Mouse (Mus musculus) kidney, embryonic 15.5 days (tissue): ENCODE measurements around the gene Cntnap1. TPM values are rescaled to one million over a fixed set of nuclear protein-coding genes. Genes with fewer than 3 reads are reported as not detected.

ENCODE experiments used
- ATAC-seq: fragments of 200-750 bp; cut with Nextera tagmentation; replicated peaks from 2 replicates; pipeline ENCODE4 v1.8.0; 2017; ENCODE audit warnings: moderate TSS enrichment; ENCODE audit not compliant: low FRiP score
- H3K27ac ChIP-seq: fragments of 300-500 bp; sonication (generic); 2 replicates; pipeline ENCODE4 v1.5.1; 2015; ENCODE audit warnings: mild to moderate bottlenecking, inconsistent platforms
- H3K27me3 ChIP-seq: fragments of 300-500 bp; sonication (generic); 2 replicates; pipeline ENCODE4 v1.6.1; 2015; ENCODE audit warnings: inconsistent platforms
- H3K36me3 ChIP-seq: fragments of 300-500 bp; sonication (generic); 2 replicates; pipeline ENCODE4 v1.6.1; 2015; ENCODE audit warnings: inconsistent platforms
- H3K4me1 ChIP-seq: fragments of 300-500 bp; sonication (generic); 2 replicates; pipeline ENCODE4 v1.6.1; 2015; ENCODE audit warnings: inconsistent platforms
- H3K4me2 ChIP-seq: fragments of 300-500 bp; sonication (generic); 2 replicates; pipeline ENCODE4 v1.6.1; 2015; ENCODE audit warnings: moderate library complexity, mild to moderate bottlenecking, inconsistent platforms
- H3K4me3 ChIP-seq: fragments of 300-500 bp; sonication (generic); replicated peaks from 2 replicates; pipeline ENCODE4 v1.5.1; 2015; ENCODE audit warnings: mild to moderate bottlenecking, inconsistent platforms
- H3K9ac ChIP-seq: fragments of 300-500 bp; sonication (generic); 2 replicates; pipeline ENCODE4 v1.6.1; 2015; ENCODE audit warnings: mild to moderate bottlenecking, inconsistent platforms
- H3K9me3 ChIP-seq: fragments of 300-500 bp; sonication (generic); replicated peaks from 2 replicates; pipeline ENCODE4 v1.6.1; 2016; ENCODE audit warnings: inconsistent platforms
- WGBS: fragments of 180-500 bp; shearing (Covaris S2); methylation state at CpG from one replicate; pipeline ENCODE4 v1.1.7; 2015; ENCODE audit warnings: mixed read lengths; 5-methylcytosine and 5-hydroxymethylcytosine counted together
- polyA plus RNA-seq: library from polyadenylated mRNA; unstranded; fragments of >200 nt; fragmentation: Nextera tagmentation; extraction: Ambion mirVana; gene quantifications from 2 replicates; pipeline ENCODE4 v1.2.1, GENCODE M21; 2015

Gene Cntnap1
- polyA plus RNA-seq, 1 experiment from 2014 or later: 2.0 TPM

- ATAC-seq: no peak
- Histone ChIP-seq H3K4me1 (peaks cover 31% of the 10 kb centered on the region), H3K4me2 (no peak overlapping the region), H3K27ac (no peak overlapping the region), H3K4me3 (no peak overlapping the region), H3K9ac (no peak overlapping the region), H3K36me3 (peaks cover 56% of the 10 kb centered on the region), H3K27me3 (no peaks in the 10 kb centered on the region), H3K9me3 (no peaks in the 10 kb centered on the region)
- 90% methylated on average over 5 of the region's 5 CpGs for WGBS
Measured at GRCm38 (mm10) chr11:101216936-101217335, 46.6 kb downstream of the Cntnap1 start.

GRCm38 (mm10) chr11:101218436-101219055 is 48.2 kb downstream of the Cntnap1 start:
- WGBS: 45% methylated on average over 10 of the region's 10 CpGs
- 0 out of 2 replicates have a peak overlapping the region, but pooled peaks have one; percentile 29 for H3K9ac ChIP-seq
- no peaks in the 10 kb centered on the region for H3K27me3 ChIP-seq
- H3K4me1 ChIP-seq: peaks cover 31% of the 10 kb centered on the region
- peaks cover 47% of the 10 kb centered on the region for H3K36me3 ChIP-seq
- ATAC-seq: no peak
- H3K27ac ChIP-seq: peak overlapping the region; percentile 83
- H3K4me3 ChIP-seq: no peak overlapping the region
- no peaks in the 10 kb centered on the region for H3K9me3 ChIP-seq
- H3K4me2 ChIP-seq: peak overlapping the region; percentile 27; the same call in 1 of the 2 replicates

GRCm38 (mm10) chr11:101220853-101221252 is 50.5 kb downstream of the Cntnap1 start:
- Histone ChIP-seq H3K4me3 (no peak overlapping the region), H3K27me3 (no peaks in the 10 kb centered on the region), H3K36me3 (peaks cover 25% of the 10 kb centered on the region), H3K27ac (peak overlapping the region; percentile 71), H3K4me1 (peaks cover 43% of the 10 kb centered on the region), H3K4me2 (peak overlapping the region; percentile 2; the same call in 1 of the 2 replicates), H3K9me3 (no peaks in the 10 kb centered on the region), H3K9ac (no peak overlapping the region)
- WGBS: 13% methylated on average over 2 of the region's 2 CpGs
- ATAC-seq: no peak

- Histone ChIP-seq H3K36me3 (peaks cover 19% of the 10 kb centered on the region), H3K9me3 (no peaks in the 10 kb centered on the region), H3K27ac (peak overlapping the region; percentile 71), H3K4me3 (no peak overlapping the region), H3K4me2 (peak overlapping the region; percentile 2; the same call in 1 of the 2 replicates), H3K27me3 (no peaks in the 10 kb centered on the region), H3K4me1 (peaks cover 45% of the 10 kb centered on the region), H3K9ac (no peak overlapping the region)
- WGBS: 37% methylated on average over 8 of the region's 8 CpGs
- peak; percentile 75 for ATAC-seq
Measured at GRCm38 (mm10) chr11:101221306-101221986, 51.1 kb downstream of the Cntnap1 start.

GRCm38 (mm10) chr11:101224337-101224736 is 54.0 kb downstream of the Cntnap1 start:
- WGBS: 86% methylated on average over 3 of the region's 3 CpGs
- ATAC-seq: no peak

GRCm38 (mm10) chr11:101225331-101226064 is 55.2 kb downstream of the Cntnap1 start:
- no peaks in the 10 kb centered on the region for H3K27me3 ChIP-seq
- H3K27ac ChIP-seq: peak overlapping the region; percentile 91
- no peaks in the 10 kb centered on the region for H3K9me3 ChIP-seq
- whole genome bisulfite sequencing: 17% methylated on average over 25 of the region's 25 CpGs
- H3K4me2 ChIP-seq: peak overlapping the region; percentile 83
- peaks cover 3% of the 10 kb centered on the region; the same call in 1 of the 2 replicates for H3K36me3 ChIP-seq
- peak overlapping the region; percentile 93 for H3K4me3 ChIP-seq
- peak overlapping the region; percentile 89 for H3K9ac ChIP-seq
- peaks cover 51% of the 10 kb centered on the region for H3K4me1 ChIP-seq
- no peak for ATAC-seq

More at GRCm38 (mm10) chr11:101224337-101224736, 54.0 kb downstream of the Cntnap1 start:
- no peaks in the 10 kb centered on the region for H3K9me3 ChIP-seq
- H3K27me3 ChIP-seq: no peaks in the 10 kb centered on the region
- peaks cover 3% of the 10 kb centered on the region; the same call in 1 of the 2 replicates for H3K36me3 ChIP-seq
- no peak overlapping the region for H3K4me3 ChIP-seq
- peaks cover 44% of the 10 kb centered on the region for H3K4me1 ChIP-seq
- no peak overlapping the region for H3K4me2 ChIP-seq
- no peak overlapping the region for H3K27ac ChIP-seq
- H3K9ac ChIP-seq: no peak overlapping the region

GRCm38 (mm10) chr11:101226065-101226701 is 55.9 kb downstream of the Cntnap1 start, which contains the start of gene Ezh1:
TSS of gene Ezh1 (minus strand) at chr11:101226463.
- peaks cover 51% of the 10 kb centered on the region for H3K4me1 ChIP-seq
- peak within 1 kb of the TSS; percentile 89 for H3K9ac ChIP-seq
- H3K27ac ChIP-seq: peak within 1 kb of the TSS; percentile 91
- peak; percentile 92 for ATAC-seq
- H3K36me3 ChIP-seq: peaks cover 3% of the 10 kb centered on the region; the same call in 1 of the 2 replicates
- no peaks in the 10 kb centered on the region for H3K9me3 ChIP-seq
- no peaks in the 10 kb centered on the region for H3K27me3 ChIP-seq
- H3K4me2 ChIP-seq: peak within 1 kb of the TSS; percentile 83
- peak within 1 kb of the TSS; percentile 93 for H3K4me3 ChIP-seq
- under 1% methylated on average over 56 of the region's 56 CpGs for whole genome bisulfite sequencing

- Histone ChIP-seq H3K27me3 (no peaks in the 10 kb centered on the region), H3K4me2 (peak overlapping the region; percentile 56)
Measured at GRCm38 (mm10) chr11:101229361-101229900, 59.1 kb downstream of the Cntnap1 start.

GRCm38 (mm10) chr11:101230061-101230511 is 59.8 kb downstream of the Cntnap1 start:
- Histone ChIP-seq H3K4me2 (peak overlapping the region; percentile 56), H3K9me3 (no peaks in the 10 kb centered on the region), H3K27ac (peak overlapping the region; percentile 99), H3K9ac (no peak overlapping the region), H3K27me3 (no peaks in the 10 kb centered on the region), H3K4me1 (peaks cover 65% of the 10 kb centered on the region), H3K4me3 (no peak overlapping the region), H3K36me3 (no peaks in the 10 kb centered on the region)
- no peak for ATAC-seq
- WGBS: 23% methylated on average over 2 of the region's 2 CpGs

More at GRCm38 (mm10) chr11:101229361-101229900, 59.1 kb downstream of the Cntnap1 start:
- Histone ChIP-seq H3K9me3 (no peaks in the 10 kb centered on the region), H3K36me3 (no peaks in the 10 kb centered on the region), H3K4me1 (peaks cover 70% of the 10 kb centered on the region), H3K9ac (no peak overlapping the region), H3K27ac (peak overlapping the region; percentile 99), H3K4me3 (no peak overlapping the region)
- ATAC-seq: no peak
- WGBS: 31% methylated on average over 8 of the region's 8 CpGs

GRCm38 (mm10) chr11:101230526-101230925 is 60.2 kb downstream of the Cntnap1 start:
- no peaks in the 10 kb centered on the region for H3K27me3 ChIP-seq
- peak overlapping the region; percentile 99 for H3K27ac ChIP-seq
- peak overlapping the region; percentile 36 for H3K9ac ChIP-seq
- H3K36me3 ChIP-seq: no peaks in the 10 kb centered on the region
- no peak for ATAC-seq
- H3K9me3 ChIP-seq: no peaks in the 10 kb centered on the region
- 15% methylated on average over 5 of the region's 5 CpGs for WGBS
- peaks cover 61% of the 10 kb centered on the region for H3K4me1 ChIP-seq
- H3K4me3 ChIP-seq: peak overlapping the region; percentile 26
- H3K4me2 ChIP-seq: peak overlapping the region; percentile 56
